Mouse (Mus musculus): ENCODE data around the gene Ascl1.

GRCm38 (mm10) chr10:87449368-87449767 is 44.1 kb downstream of the Ascl1 start:
- TF ChIP-seq CTCF (IDR thresholded peaks at IDR 0.05; ENCODE audit: low read depth, low read length) = no peak
- TF ChIP-seq EP300 (IDR thresholded peaks at IDR 0.05; ENCODE audit: insufficient read depth, low read depth, low read length) = no peak
- no peak for TF ChIP-seq POLR2A (IDR thresholded peaks at IDR 0.05; ENCODE audit: insufficient read depth, low read length)
